In the genomic region with DNA sequence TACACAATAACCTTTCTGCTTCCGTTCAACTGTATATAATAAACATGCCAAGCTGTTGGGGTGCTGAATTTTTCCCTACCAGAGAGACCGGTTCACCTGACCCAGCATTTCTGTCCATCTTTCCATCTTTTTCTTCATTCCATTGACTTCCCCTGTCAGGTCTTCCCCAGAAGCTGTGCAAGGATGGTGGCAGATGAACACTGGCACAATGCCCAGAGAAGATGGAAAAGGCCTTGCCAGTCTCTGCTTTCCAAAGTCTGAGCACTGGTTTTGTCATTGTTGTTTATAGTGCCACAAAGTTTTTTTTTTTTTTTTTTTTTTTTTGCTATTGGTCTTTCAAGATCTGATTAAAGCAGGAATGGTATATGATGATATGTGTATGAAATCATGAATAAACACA, we compare ENCODE assay signal across 23 mouse cellular contexts.
DNase-seq lines count a peak whose midpoint lies in the region; ATAC-seq lines count a peak whose summit lies in the region.
"Had no signal": no experiment of that assay in that cellular context is flagged by ENCODE, and none has a peak within 500 bp of the region (broad histone marks: within the 10 kb centered on the region; RNA-seq: fewer than 3 reads in every experiment).

No protein-coding gene starts in this region.

- no peak overlapping the region for H3K27ac ChIP-seq in forebrain, embryonic 14.5 days (ENCODE audit: low read depth, low read length)
- H3K27ac ChIP-seq in forebrain, embryonic 10.5 days = no peak overlapping the region
- H3K27ac ChIP-seq: embryonic facial prominence, embryonic 13.5 days; embryonic facial prominence, embryonic 15.5 days; forebrain, embryonic 13.5 days had no signal

- no peaks in the 10 kb centered on the region for H3K4me1 ChIP-seq in forebrain, embryonic 14.5 days (ENCODE audit: control insufficient read depth, insufficient read depth, low read length)
- peaks cover 6% of the 10 kb centered on the region for H3K4me1 ChIP-seq in forebrain, embryonic 10.5 days
- H3K4me1 ChIP-seq: embryonic facial prominence, embryonic 13.5 days; embryonic facial prominence, embryonic 15.5 days; forebrain, embryonic 13.5 days had no signal

- intact Hi-C loops in left cerebral cortex, postnatal 4 days (cut with DNase I) = no loop called here
- intact Hi-C loops in left cerebral cortex, postnatal 10 days (cut with DNase I) = no loop called here

- no peaks in the 10 kb centered on the region for H3K36me3 ChIP-seq in forebrain, embryonic 14.5 days (ENCODE audit: control insufficient read depth, insufficient read depth, low read length)
- H3K36me3 ChIP-seq in forebrain, embryonic 10.5 days (replicated peaks) = no peaks in the 10 kb centered on the region
- H3K36me3 ChIP-seq: embryonic facial prominence, embryonic 13.5 days; embryonic facial prominence, embryonic 15.5 days; G1E had no signal

- H3K27me3 ChIP-seq in forebrain, embryonic 14.5 days (replicated peaks; ENCODE audit: control insufficient read depth, insufficient read depth, low read length) = no peaks in the 10 kb centered on the region
- no peaks in the 10 kb centered on the region for H3K27me3 ChIP-seq in forebrain, embryonic 10.5 days (ENCODE audit: poor library complexity, severe bottlenecking)
- H3K27me3 ChIP-seq: CH12.LX; embryonic facial prominence, embryonic 13.5 days; embryonic facial prominence, embryonic 15.5 days; forebrain, embryonic 13.5 days; Patski had no signal

- no peak overlapping the region for H3K4me3 ChIP-seq in forebrain, embryonic 14.5 days (ENCODE audit: low read depth, low read length)
- H3K4me3 ChIP-seq in forebrain, embryonic 10.5 days = no peak overlapping the region
- H3K4me3 ChIP-seq: embryonic facial prominence, embryonic 13.5 days; embryonic facial prominence, embryonic 15.5 days; erythroblast, embryonic 14.5 days; forebrain, embryonic 13.5 days had no signal

- ATAC-seq in forebrain, embryonic 14.5 days = no peak
- ATAC-seq: activated CD4-positive, CD25-positive, alpha-beta regulatory T cell, adult 4 months; CD4-positive, CD25-positive, alpha-beta regulatory T cell, adult 4 months; forebrain, embryonic 13.5 days; forebrain, embryonic 16.5 days; Patski had no signal

- 95% methylated on average over 2 of the region's 2 CpGs for WGBS in forebrain, embryonic 14.5 days
- WGBS in forebrain, embryonic 10.5 days = 91% methylated on average over 2 of the region's 2 CpGs

- H3K9me3 ChIP-seq in forebrain, embryonic 14.5 days (replicated peaks; ENCODE audit: control insufficient read depth, low read length) = no peaks in the 10 kb centered on the region
- no peaks in the 10 kb centered on the region for H3K9me3 ChIP-seq in forebrain, embryonic 10.5 days
- H3K9me3 ChIP-seq: embryonic facial prominence, embryonic 13.5 days; embryonic facial prominence, embryonic 15.5 days; forebrain, embryonic 13.5 days had no signal

- H3K9ac ChIP-seq in forebrain, embryonic 14.5 days (ENCODE audit: low read length) = no peak overlapping the region
- H3K9ac ChIP-seq: embryonic facial prominence, embryonic 13.5 days; embryonic facial prominence, embryonic 15.5 days; forebrain, embryonic 13.5 days had no signal

- DNase-seq in cerebellum, postnatal 10 days = peak; percentile 69 to 74
- DNase-seq in cerebellum, adult 9-11 months = no peak
- peak; percentile 14 for DNase-seq in forebrain, embryonic 14.5 days (ENCODE audit: low spot score)
- DNase-seq in forebrain, embryonic 10.5 days (ENCODE audit: extremely low spot score, low spot score) = no peak
- peak; percentile 29 for DNase-seq in left cerebral cortex, postnatal 4 days
- no peak for DNase-seq in left cerebral cortex, postnatal 10 days (ENCODE audit: extremely low spot score in 1 of 2, low spot score in 2 of 2)
- DNase-seq in brain, adult 2 months (ENCODE audit: low read depth, low spot score) = peak; percentile 12
- DNase-seq in embryo, embryonic 9.5 days (ENCODE audit: extremely low spot score) = no peak
- DNase-seq: adrenal gland, adult 8-10 months; adrenal gland, postnatal 14 days; adrenal gland, postnatal 36 days; B cell, adult 2 months; cerebellum, adult 8-10 months had no signal

- H3K4me2 ChIP-seq in forebrain, embryonic 14.5 days (ENCODE audit: low read length) = no peak overlapping the region
- H3K4me2 ChIP-seq: embryonic facial prominence, embryonic 13.5 days; embryonic facial prominence, embryonic 15.5 days; forebrain, embryonic 13.5 days had no signal

Comparison
In these comparisons a context has a peak if more than half of its experiments do, and no peak if none do; other contexts are left out.
1. DNase-seq: peak in cerebellum, postnatal 10 days (2 of 2), forebrain, embryonic 14.5 days (single experiment), left cerebral cortex, postnatal 4 days (single experiment) and brain, adult 2 months (single experiment); none in cerebellum, adult 9-11 months (single experiment), forebrain, embryonic 10.5 days (single experiment), left cerebral cortex, postnatal 10 days (0 of 2) and embryo, embryonic 9.5 days (single experiment).